Mouse (Mus musculus): ENCODE measurements around the gene Fam214a.

- no peak for TF ChIP-seq CTCF (IDR thresholded peaks at IDR 0.05; ENCODE audit: extremely low read depth, insufficient read length, insufficient replicate concordance, low read depth, low read length)
- no peak for TF ChIP-seq POLR2A (IDR thresholded peaks at IDR 0.05; ENCODE audit: low read depth, low read length)
Measured at GRCm38 (mm10) chr9:74982193-74982592, 29.5 kb downstream of the Fam214a start.

Measured in small intestine, adult 2 months (tissue).